In the genomic region with DNA sequence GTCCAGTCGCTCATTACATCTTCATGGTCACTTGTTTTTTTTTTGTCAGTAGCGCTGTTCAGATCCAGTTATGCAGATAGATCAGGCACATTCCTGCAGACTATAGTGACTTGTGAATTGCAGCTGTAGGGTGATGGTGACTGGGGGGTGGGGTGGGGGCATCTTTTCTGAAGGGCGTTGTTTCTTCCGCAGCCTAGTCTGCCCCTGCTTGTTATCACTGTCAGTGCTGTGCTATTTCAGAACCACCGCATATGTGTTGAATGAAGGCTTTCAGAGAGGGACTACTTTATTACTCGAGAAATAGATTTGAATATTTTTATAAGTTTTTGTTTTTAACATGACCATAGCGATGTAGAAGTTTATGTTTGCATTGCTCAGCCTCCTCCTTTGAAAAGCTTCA, we compare ENCODE assay signal across 15 mouse cellular contexts.
"Had no signal": no experiment of that assay in that cellular context is flagged by ENCODE, and none has a peak within 500 bp of the region (broad histone marks: within the 10 kb centered on the region; RNA-seq: fewer than 3 reads in every experiment).

No protein-coding gene starts in this region.

- ATAC-seq: liver, postnatal 0 days; midbrain, embryonic 15.5 days had no signal

- H3K9me3 ChIP-seq: limb, embryonic 12.5 days; liver, embryonic 13.5 days; lung, embryonic 15.5 days; megakaryocyte, embryonic 14.5 days; midbrain, embryonic 15.5 days; stomach, embryonic 15.5 days had no signal

- DNase-seq: kidney, postnatal 25 days; layer of hippocampus, adult 9-11 months; liver; liver, embryonic 13.5 days; liver, postnatal 0 days; lung, postnatal 14 days; right cerebral cortex, postnatal 14 days; thymus, adult 2 months; thymus, postnatal 25 days had no signal

- H3K4me2 ChIP-seq: limb, embryonic 12.5 days; liver, embryonic 13.5 days; lung, embryonic 15.5 days; midbrain, embryonic 15.5 days; stomach, embryonic 15.5 days had no signal

- H3K9ac ChIP-seq: limb, embryonic 12.5 days; liver, embryonic 13.5 days; liver, postnatal 0 days; lung, embryonic 15.5 days; midbrain, embryonic 15.5 days; stomach, embryonic 15.5 days had no signal

- H3K27ac ChIP-seq: limb, embryonic 12.5 days; liver, embryonic 13.5 days; lung, embryonic 15.5 days; macrophage; stomach, embryonic 15.5 days had no signal

- H3K27me3 ChIP-seq: limb, embryonic 12.5 days; liver, embryonic 13.5 days; lung, embryonic 15.5 days; megakaryocyte, embryonic 14.5 days; midbrain, embryonic 15.5 days; stomach, embryonic 15.5 days had no signal

- H3K4me3 ChIP-seq: limb, embryonic 12.5 days; liver, embryonic 13.5 days; lung, embryonic 15.5 days; megakaryocyte, embryonic 14.5 days; midbrain, embryonic 15.5 days; stomach, embryonic 15.5 days had no signal

- H3K36me3 ChIP-seq: limb, embryonic 12.5 days; lung, embryonic 15.5 days; midbrain, embryonic 15.5 days; stomach, embryonic 15.5 days had no signal
